Mouse (Mus musculus) left cerebral cortex, postnatal 14 days (tissue): ENCODE measurements around the gene Tcp11l1. TPM values are rescaled to one million over a fixed set of nuclear protein-coding genes. Genes with fewer than 3 reads are reported as not detected.

Experiments
- DNase-seq, 2 experiments: peaks; one replicate each; pipeline ENCODE4 v3.0.0; 2021 to 2022; ENCODE audit warnings: low spot score in 2 of 2, mixed read lengths in 1 of 2
- intact Hi-C: fragments of 180-260 bp; cut with DNase I; formaldehyde crosslinking; loops from one replicate; pipeline ENCODE4 v1.15.1; 2025
- long read RNA-seq, 2 experiments: library from polyadenylated mRNA; stranded (forward); transcript quantifications; one replicate each; pipeline ENCODE4 v2.0.0; 2021
- total RNA-seq, 2 experiments: library from RNA; stranded (reverse); gene quantifications; 2 replicates each; pipeline ENCODE4 v1.2.3; 2021

Tcp11l1 gene
- total RNA-seq = 10 to 100 TPM; 47.1 to 47.9 TPM
- long read RNA-seq, experiment 1, full-length matches to known transcripts = 6 of 17 reads
- long read RNA-seq, experiment 1, partial matches to known transcripts = 3 of 17 reads
- long read RNA-seq, experiment 1, other reads (novel, unspliced or antisense) = 8 of 17 reads
- long read RNA-seq, experiment 2, full-length matches to known transcripts = 7 of 10 reads
- long read RNA-seq, experiment 2, partial matches to known transcripts = 0 of 10 reads
- long read RNA-seq, experiment 2, other reads (novel, unspliced or antisense) = 3 of 10 reads

GRCm38 (mm10) chr2:104711585-104712485 is at the start of gene Tcp11l1:
Gene Tcp11l1 (minus strand): TSS chr2:104712169.
- DNase-seq = peak; percentile 64 to 67
- intact Hi-C loops = no loop called here

- no peak for DNase-seq
- intact Hi-C loops = no loop called here
These were observed 38.6 kb upstream of the Tcp11l1 start for GRCm38 (mm10) chr2:104750611-104751010.

GRCm38 (mm10) chr2:104748652-104749183 is 36.7 kb upstream of the Tcp11l1 start:
- no peak for DNase-seq
- intact Hi-C loops = no loop called here

- no peak for DNase-seq
- intact Hi-C loops = no loop called here
These were observed 34.3 kb upstream of the Tcp11l1 start for GRCm38 (mm10) chr2:104746251-104746650.

- DNase-seq = no peak
- intact Hi-C loops = loop anchor here (5.0 kb wide), 1 partner anchor 57 kb away; no protein-coding TSS in a partner anchor
These were observed 32.0 kb upstream of the Tcp11l1 start for GRCm38 (mm10) chr2:104743971-104744370.

DNA sequence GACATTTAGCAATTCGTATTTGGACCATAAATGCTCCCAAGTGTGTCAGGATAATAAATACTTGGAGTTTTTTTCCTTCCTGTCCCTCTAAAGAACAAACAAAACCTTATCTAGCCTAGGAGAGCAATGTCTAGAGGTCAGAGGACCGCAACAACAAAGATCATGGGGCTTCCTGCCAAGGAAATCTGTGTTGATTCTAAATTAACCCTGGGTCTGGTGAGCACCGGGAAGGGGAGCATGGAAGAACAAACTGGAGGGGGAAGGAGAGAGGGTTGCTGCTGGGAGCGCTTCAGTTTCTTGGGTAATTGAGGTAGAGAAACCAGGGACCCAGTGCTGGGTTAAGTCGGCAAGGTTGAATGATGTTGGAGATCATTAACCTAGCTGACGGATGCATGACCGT is 31.2 kb upstream of the Tcp11l1 start:
- DNase-seq = no peak
- intact Hi-C loops = loop anchor here (5.0 kb wide), 1 partner anchor 56 kb away; no protein-coding TSS in a partner anchor

- peak; percentile 73 to 83 for DNase-seq
- intact Hi-C loops = loop anchor here (5.0 kb wide), 1 partner anchor 55 kb away; no protein-coding TSS in a partner anchor
These were observed 30.7 kb upstream of the Tcp11l1 start, which contains the start of gene Depdc7 for GRCm38 (mm10) chr2:104742741-104743064. Gene Depdc7 (minus strand): TSS chr2:104742878.

DNA sequence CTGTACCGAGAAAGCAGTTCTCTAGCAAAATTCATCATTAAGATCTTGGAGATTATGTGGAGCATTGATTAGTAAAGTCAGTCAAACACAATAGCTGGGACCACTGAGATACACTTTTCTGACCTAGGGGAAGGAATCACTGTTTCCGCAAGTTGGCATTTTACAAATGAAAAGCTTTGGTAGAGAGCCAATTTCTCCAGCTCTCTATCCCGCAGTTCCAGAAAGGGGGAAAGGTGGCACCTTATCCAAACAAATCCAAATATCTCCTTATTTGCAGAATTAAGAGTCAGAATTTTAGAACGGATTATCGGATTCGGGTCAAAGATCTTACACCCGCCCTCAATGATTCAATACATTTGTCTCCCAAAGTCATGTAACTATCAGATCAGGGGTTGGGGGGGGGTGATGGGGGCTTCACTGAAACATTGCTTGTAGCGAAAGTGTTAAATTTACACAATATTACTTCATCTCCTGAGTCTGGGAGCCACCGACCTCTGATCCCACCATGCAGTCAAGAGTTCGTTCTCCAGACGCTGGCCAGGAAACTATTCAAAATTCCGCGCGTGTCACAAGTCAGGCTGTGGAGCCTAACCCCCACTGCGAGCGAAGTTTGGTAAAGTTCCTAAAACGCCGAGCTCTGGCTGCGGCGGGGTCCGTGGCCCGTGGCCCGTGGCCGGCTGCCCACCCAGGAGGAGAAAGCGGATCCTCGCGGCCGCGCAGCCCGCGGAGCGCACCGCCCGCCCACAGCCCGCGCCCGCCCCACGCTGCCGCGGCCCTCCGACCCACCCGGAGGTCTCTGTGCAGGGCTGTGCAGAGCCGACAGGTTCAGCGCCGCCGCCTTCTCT is 30.1 kb upstream of the Tcp11l1 start:
- intact Hi-C loops = loop anchor here (5.0 kb wide), 1 partner anchor 55 kb away; no protein-coding TSS in a partner anchor
- DNase-seq = no peak

DNA sequence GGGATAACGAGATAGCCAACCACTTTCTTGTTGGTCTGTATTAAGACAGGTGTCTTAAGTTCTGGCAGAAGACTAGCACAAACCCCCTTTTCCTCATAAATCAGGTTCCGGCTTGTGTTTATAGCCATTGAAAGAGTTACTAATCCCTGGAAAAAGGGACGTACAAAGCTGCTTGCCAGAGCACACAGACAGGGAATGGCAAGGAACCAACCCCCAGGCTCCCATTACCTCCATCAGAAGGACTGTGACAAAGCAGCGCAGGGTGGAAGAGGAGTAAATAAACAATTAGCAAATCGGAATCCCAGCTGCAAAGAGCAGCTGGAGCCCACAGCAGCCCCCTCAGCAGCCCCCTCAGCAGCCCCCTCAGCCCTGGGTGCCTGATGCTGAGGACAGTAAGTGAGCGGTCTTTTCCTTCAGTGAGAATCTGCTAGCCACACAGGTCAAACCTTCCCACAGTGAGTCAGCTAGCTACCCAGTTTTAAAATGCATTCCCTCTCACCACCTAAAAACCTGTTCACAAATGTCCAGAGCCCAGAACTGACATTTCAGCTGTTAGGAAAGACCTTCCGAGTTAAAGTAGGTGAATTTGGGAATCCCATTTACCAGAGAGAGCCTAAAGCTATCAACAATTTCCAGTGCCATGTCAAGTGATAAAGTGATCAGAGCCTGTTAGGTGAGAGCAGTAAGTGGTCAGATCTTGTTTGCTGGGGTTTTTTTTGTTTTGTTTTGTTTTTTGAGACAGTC is 29.2 kb upstream of the Tcp11l1 start:
- intact Hi-C loops = loop anchor here (5.0 kb wide), 1 partner anchor 54 kb away; no protein-coding TSS in a partner anchor
- no peak for DNase-seq

- no peak for DNase-seq
- intact Hi-C loops = loop anchor here (5.0 kb wide), 1 partner anchor 53 kb away; no protein-coding TSS in a partner anchor
These were observed 28.4 kb upstream of the Tcp11l1 start for GRCm38 (mm10) chr2:104740248-104740949.

- no peak for DNase-seq
- intact Hi-C loops = loop anchor here (5.0 kb wide), 1 partner anchor 52 kb away; no protein-coding TSS in a partner anchor
These were observed 27.7 kb upstream of the Tcp11l1 start for GRCm38 (mm10) chr2:104739691-104740090.

DNA sequence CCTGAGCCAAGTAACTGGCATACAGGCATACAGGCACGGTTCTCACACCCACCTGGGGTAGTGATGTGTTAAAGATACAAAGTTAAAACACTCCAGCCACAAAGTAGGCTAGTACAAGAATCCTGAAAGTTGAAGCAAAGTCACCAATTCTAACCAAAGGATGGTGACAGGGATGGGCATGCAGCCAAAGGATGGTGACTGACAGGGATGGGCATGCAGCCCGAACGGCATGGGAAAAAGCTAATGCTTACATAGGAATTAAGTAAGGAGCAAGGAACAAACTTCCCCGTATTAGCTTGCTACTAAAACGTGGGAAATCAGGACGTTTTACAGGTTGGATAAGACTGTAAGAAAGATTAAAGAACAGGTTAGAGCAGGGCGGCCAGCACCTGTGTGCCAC is 24.3 kb upstream of the Tcp11l1 start:
- intact Hi-C loops = no loop called here
- DNase-seq = no peak

DNA sequence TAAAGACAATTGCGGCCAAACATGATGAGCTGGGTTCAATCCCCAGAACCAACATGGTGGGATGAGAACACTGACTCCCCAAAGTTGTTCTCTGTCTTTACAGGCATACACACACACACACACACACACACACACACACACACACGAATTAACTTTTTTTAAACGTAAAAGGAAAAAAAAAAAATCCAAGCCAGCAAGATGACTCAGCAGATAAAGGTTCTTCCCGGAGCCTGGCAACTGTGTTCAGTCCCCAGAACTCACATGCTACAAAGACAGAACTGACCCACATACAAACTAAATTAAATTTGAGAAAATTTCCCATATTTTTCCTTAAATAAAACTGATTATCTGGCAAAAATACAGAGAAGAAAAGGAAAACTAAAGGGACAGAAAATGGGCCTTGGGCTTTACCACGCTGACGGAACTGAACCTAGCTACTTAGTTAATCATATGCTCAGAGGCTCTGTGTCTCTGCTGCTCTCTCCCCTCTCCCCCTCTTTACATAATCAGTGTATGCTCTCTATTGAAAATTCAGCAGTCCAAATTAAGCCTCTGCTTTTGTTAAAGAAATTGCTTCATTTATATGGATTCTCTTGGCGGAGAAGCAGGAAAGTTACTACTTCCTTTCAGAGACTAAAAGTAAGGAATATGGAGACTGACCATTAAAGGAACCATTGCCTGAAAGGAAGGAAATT is 20.7 kb upstream of the Tcp11l1 start:
- no peak for DNase-seq

GRCm38 (mm10) chr2:104732033-104732444 is 20.1 kb upstream of the Tcp11l1 start:
- DNase-seq = no peak
- intact Hi-C loops = no loop called here

More for the DNA sequence above, 20.7 kb upstream of the Tcp11l1 start:
- intact Hi-C loops = no loop called here

DNA sequence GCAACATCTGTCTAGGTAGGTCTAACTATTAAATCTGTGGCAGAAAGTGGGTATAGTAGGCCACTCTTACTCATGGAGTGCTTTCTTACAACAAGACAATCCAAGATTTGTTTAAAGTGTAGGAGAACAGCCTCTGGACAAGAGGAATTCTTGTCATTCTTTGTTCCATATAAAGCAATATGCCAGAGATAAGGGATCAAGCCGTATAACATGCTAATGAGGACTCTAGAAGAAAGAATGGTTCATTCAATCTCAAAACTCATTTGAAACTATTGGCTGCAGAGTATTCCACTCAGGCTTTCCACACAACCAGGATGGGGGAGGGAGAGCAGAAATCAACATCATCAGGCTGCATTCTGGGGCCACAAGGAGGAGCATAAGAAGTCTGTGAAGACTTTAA is 15.4 kb upstream of the Tcp11l1 start:
- no peak for DNase-seq
- intact Hi-C loops = no loop called here

DNA sequence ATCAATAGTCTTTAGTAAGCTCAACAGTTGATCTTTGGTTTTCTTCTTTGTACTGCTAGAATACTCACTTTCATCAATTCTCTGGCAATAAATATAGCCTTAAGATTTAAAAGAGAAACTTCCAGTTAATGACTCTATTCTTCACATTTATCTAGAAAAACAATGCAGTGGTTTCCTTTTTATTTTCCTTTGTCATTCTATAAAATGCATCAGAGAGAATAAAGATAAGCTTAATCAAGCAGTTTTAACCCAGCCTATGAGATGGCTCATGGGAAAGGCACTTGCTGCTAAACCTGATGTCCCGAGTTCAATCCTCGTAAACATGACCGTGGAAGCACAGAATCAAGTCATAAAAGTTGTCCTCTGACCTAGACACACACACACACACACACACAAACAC is 10.1 kb upstream of the Tcp11l1 start:
- intact Hi-C loops = no loop called here
- no peak for DNase-seq

GRCm38 (mm10) chr2:104717827-104718226 is 5.9 kb upstream of the Tcp11l1 start:
- DNase-seq = no peak
- intact Hi-C loops = no loop called here
